Mouse (Mus musculus): ENCODE results near the gene Yif1a.

- no peak for TF ChIP-seq EP300 (IDR thresholded peaks at IDR 0.05; ENCODE audit: insufficient read depth, low read depth, low read length)
- no peak for TF ChIP-seq POLR2A (IDR thresholded peaks at IDR 0.05; ENCODE audit: insufficient read depth, low read length)
- no peak for TF ChIP-seq CTCF (IDR thresholded peaks at IDR 0.05; ENCODE audit: low read depth, low read length)
These were observed 25.9 kb upstream of the Yif1a start for GRCm38 (mm10) chr19:5062446-5062845.

All from ES-Bruce4 (cell line).